In genomic region chr17:46929897-46930296, GRCm38 (mm10) we compare ENCODE assay signal across 28 mouse cellular contexts. TPM values are rescaled to one million over a fixed set of nuclear protein-coding genes. Genes with fewer than 3 reads are reported as not detected.
"Had no signal": no experiment of that assay in that cellular context is flagged by ENCODE, and none has a peak within 500 bp of the region (broad histone marks: within the 10 kb centered on the region; RNA-seq: fewer than 3 reads in every experiment).

No protein-coding gene starts in this region.

- H3K4me3 ChIP-seq: left cerebral cortex, adult 2 months; limb, embryonic 12.5 days; liver, embryonic 12.5 days; liver, embryonic 15.5 days; lung, embryonic 15.5 days had no signal

- H3K9ac ChIP-seq: limb, embryonic 12.5 days; liver, embryonic 15.5 days; lung, embryonic 15.5 days had no signal

- H3K27me3 ChIP-seq: limb, embryonic 12.5 days; liver, embryonic 12.5 days; liver, embryonic 15.5 days; lung, embryonic 15.5 days had no signal

- DNase-seq: layer of hippocampus, postnatal 36 days; liver; lung, adult 18-20 months; lung, postnatal 10 days; lung, postnatal 36 days; midbrain, embryonic 14.5 days; thymus, adult 18-20 months; thymus, postnatal 36 days had no signal

- ATAC-seq: intestine, postnatal 0 days; liver, embryonic 12.5 days had no signal

- H3K4me1 ChIP-seq: limb, embryonic 12.5 days; lung, embryonic 15.5 days had no signal

- H3K4me2 ChIP-seq: limb, embryonic 12.5 days; liver, embryonic 12.5 days; liver, embryonic 15.5 days; lung, embryonic 15.5 days; midbrain, embryonic 11.5 days had no signal

- H3K27ac ChIP-seq: kidney, postnatal 0 days; left cerebral cortex, adult 2 months; limb, embryonic 12.5 days; liver, embryonic 12.5 days; liver, embryonic 15.5 days; lung, embryonic 15.5 days had no signal

- H3K9me3 ChIP-seq: limb, embryonic 12.5 days; liver, embryonic 12.5 days; liver, embryonic 15.5 days; lung, embryonic 15.5 days had no signal

RNA-seq across cellular contexts. Expression of gene Prph2, which starts 19.6 kb away (rescaled TPM):
- total RNA-seq: layer of hippocampus, adult 8-10 months; layer of hippocampus, postnatal 36 days; left cerebral cortex, adult 2 months; left cerebral cortex, postnatal 10 days; left cerebral cortex, postnatal 36 days; megakaryocyte-erythroid progenitor cell, adult 5-6 weeks; midbrain, postnatal 0 days had no signal
- polyA plus RNA-seq: intestine, embryonic 14.5 days; intestine, postnatal 0 days; limb, embryonic 12.5 days; liver, embryonic 12.5 days; liver, embryonic 15.5 days; lung, embryonic 15.5 days; midbrain, embryonic 11.5 days; midbrain, embryonic 14.5 days; midbrain, postnatal 0 days; neural tube, embryonic 11.5 days; neural tube, embryonic 14.5 days; small intestine, adult 2 months; spleen, adult 2 months; stomach, embryonic 16.5 days; urinary bladder, adult 2 months had no signal
